10 mouse cellular contexts compared by ENCODE assay signal in the genomic region with DNA sequence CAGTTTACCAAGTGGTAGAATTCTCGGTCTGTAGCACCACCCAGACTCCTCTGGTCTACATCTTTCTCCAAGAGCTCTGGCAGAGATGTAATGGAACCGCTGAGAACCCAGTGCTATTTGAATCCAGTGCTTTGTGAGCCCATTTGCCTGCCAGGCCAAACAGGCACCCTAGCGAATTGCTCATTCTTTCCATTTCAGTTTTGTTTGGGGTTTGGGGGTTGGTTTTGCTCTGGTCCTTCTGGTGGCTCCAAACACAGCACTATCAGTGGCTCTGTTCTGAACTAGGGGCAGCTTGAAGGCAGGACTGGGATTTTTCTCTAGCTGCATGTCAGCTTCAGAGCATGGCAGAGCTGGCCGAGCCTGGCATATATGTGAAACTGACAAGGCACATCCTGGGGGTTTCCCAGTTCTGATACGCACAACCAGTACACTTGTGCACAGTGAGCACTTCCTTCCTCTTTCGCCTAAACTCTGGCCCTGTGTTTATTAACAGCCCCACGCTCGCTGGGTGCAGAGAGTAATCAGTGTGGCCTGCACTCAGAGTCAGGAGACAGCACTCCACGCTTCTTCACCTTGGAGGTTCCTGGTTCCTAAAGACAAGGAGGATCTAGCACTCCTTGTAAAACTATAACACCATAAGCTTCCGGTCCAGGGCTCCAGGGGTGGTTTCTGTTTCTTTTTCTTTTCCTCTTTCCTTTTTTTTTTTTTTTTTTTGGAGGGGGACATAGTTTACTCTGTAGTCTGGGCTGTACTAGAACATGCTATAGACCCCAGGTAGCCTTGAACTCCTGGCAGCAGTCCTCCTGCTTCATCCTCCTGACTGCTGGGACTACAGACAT. TPM values are rescaled to one million over a fixed set of nuclear protein-coding genes. Genes with fewer than 3 reads are reported as not detected.
A peak's percentile ranks its signal among the peaks of the same experiment; 100 is the strongest.
DNase-seq lines count a peak whose midpoint lies in the region; ATAC-seq lines count a peak whose summit lies in the region.
"Had no signal": no experiment of that assay in that cellular context is flagged by ENCODE, and none has a peak within 500 bp of the region (broad histone marks: within the 10 kb centered on the region; RNA-seq: fewer than 3 reads in every experiment).

No protein-coding gene starts in this region.

- 69% methylated on average over 10 of the region's 10 CpGs for WGBS in heart, embryonic 10.5 days
- WGBS in forebrain, embryonic 10.5 days: 85% methylated on average over 10 of the region's 10 CpGs
- WGBS in forebrain, embryonic 13.5 days: 86% methylated on average over 10 of the region's 10 CpGs

- peaks cover 12% of the 10 kb centered on the region for H3K4me1 ChIP-seq in heart, embryonic 10.5 days
- H3K4me1 ChIP-seq in brown adipose tissue, adult 24 weeks (ENCODE audit: control insufficient read depth, insufficient read depth, insufficient read length, low read length): peaks cover 4% of the 10 kb centered on the region; the same call in 1 of the 2 replicates
- peaks cover 8% of the 10 kb centered on the region for H3K4me1 ChIP-seq in forebrain, embryonic 10.5 days
- no peaks in the 10 kb centered on the region for H3K4me1 ChIP-seq in forebrain, embryonic 13.5 days

- 0 out of 2 replicates have a peak overlapping the region, but pooled peaks have one; percentile 4 for H3K27ac ChIP-seq in heart, embryonic 10.5 days
- peak overlapping the region; percentile 74 for H3K27ac ChIP-seq in brown adipose tissue, adult 24 weeks (replicated peaks; ENCODE audit: low read depth, low read length)
- H3K27ac ChIP-seq in forebrain, embryonic 10.5 days: no peak overlapping the region
- H3K27ac ChIP-seq in forebrain, embryonic 13.5 days: no peak overlapping the region

- ATAC-seq in forebrain, embryonic 13.5 days: no peak

- H3K27me3 ChIP-seq in heart, embryonic 10.5 days (ENCODE audit: insufficient read depth, poor library complexity, severe bottlenecking): no peaks in the 10 kb centered on the region
- H3K27me3 ChIP-seq in forebrain, embryonic 10.5 days (ENCODE audit: poor library complexity, severe bottlenecking): 0 out of 2 replicates have a peak, but pooled peaks cover 6% of the 10 kb centered on the region
- H3K27me3 ChIP-seq in forebrain, embryonic 13.5 days: no peaks in the 10 kb centered on the region

- DNase-seq in heart, embryonic 10.5 days (ENCODE audit: low spot score): no peak
- DNase-seq in heart, postnatal 14 days: no peak
- peak; percentile 59 to 64 for DNase-seq in lung, adult 18-20 months
- DNase-seq in spleen, adult 18-20 months: peak; percentile 68 to 73
- no peak for DNase-seq in urinary bladder, adult 2 months (ENCODE audit: low spot score)
- no peak for DNase-seq in forebrain, embryonic 10.5 days (ENCODE audit: extremely low spot score, low spot score)
- DNase-seq: cerebellum, adult 18-20 months had no signal

- no peaks in the 10 kb centered on the region for H3K36me3 ChIP-seq in heart, embryonic 10.5 days
- no peaks in the 10 kb centered on the region for H3K36me3 ChIP-seq in forebrain, embryonic 10.5 days (replicated peaks)
- no peaks in the 10 kb centered on the region for H3K36me3 ChIP-seq in forebrain, embryonic 13.5 days (ENCODE audit: poor library complexity, severe bottlenecking)

- H3K4me2 ChIP-seq in forebrain, embryonic 13.5 days: no peak overlapping the region

- no peak overlapping the region for H3K9ac ChIP-seq in forebrain, embryonic 13.5 days

- no peak overlapping the region for H3K4me3 ChIP-seq in heart, embryonic 10.5 days
- H3K4me3 ChIP-seq in brown adipose tissue, adult 24 weeks (ENCODE audit: insufficient read depth, low read depth, low read length): no peak overlapping the region
- H3K4me3 ChIP-seq in forebrain, embryonic 10.5 days: no peak overlapping the region
- H3K4me3 ChIP-seq in forebrain, embryonic 13.5 days: no peak overlapping the region

- intact Hi-C loops in heart, postnatal 14 days (cut with DNase I): no loop called here

- H3K9me3 ChIP-seq in heart, embryonic 10.5 days: no peaks in the 10 kb centered on the region
- H3K9me3 ChIP-seq in forebrain, embryonic 10.5 days: no peaks in the 10 kb centered on the region
- H3K9me3 ChIP-seq in forebrain, embryonic 13.5 days (replicated peaks): no peaks in the 10 kb centered on the region

RNA-seq across cellular contexts. Expression of a gene that starts 9.9 kb away (rescaled TPM):
- 36.1 and 40.5 TPM in 2 replicates for polyA plus RNA-seq in heart, embryonic 10.5 days (2016; fragmentation: Nextera tagmentation; extraction: Ambion mirVana)
- 10 to 100 TPM; 41.2 to 42.9 TPM for total RNA-seq in heart, postnatal 14 days (2021)
- polyA plus RNA-seq in brown adipose tissue, adult 24 weeks (2012; ENCODE audit: insufficient read depth, insufficient read length, missing spikeins): 29.8 and 38.4 TPM in 2 replicates
- polyA plus RNA-seq in urinary bladder, adult 2 months (2012; rRNA removed): 89.8 and 104 TPM in 2 replicates
- 31.6 and 33.1 TPM in 2 replicates for polyA plus RNA-seq in forebrain, embryonic 10.5 days (2016; fragmentation: Nextera tagmentation; extraction: Ambion mirVana)
- polyA plus RNA-seq in forebrain, embryonic 13.5 days (2015; fragmentation: Nextera tagmentation; extraction: Ambion mirVana): 45.5 and 58.2 TPM in 2 replicates

RNA-seq across cellular contexts. Expression of a gene that starts 11.2 kb away (rescaled TPM):
- 7.3 and 8.5 TPM in 2 replicates for polyA plus RNA-seq in heart, embryonic 10.5 days (2016; fragmentation: Nextera tagmentation; extraction: Ambion mirVana)
- total RNA-seq in heart, postnatal 14 days (2021): 1 to 10 TPM; 5.8 to 8.8 TPM
- polyA plus RNA-seq in brown adipose tissue, adult 24 weeks (2012; ENCODE audit: insufficient read depth, insufficient read length, missing spikeins): 0.67 TPM in 1 of 2 replicates, not detected in the other
- polyA plus RNA-seq in urinary bladder, adult 2 months (2012; rRNA removed): 5.0 and 8.3 TPM in 2 replicates
- polyA plus RNA-seq in forebrain, embryonic 10.5 days (2016; fragmentation: Nextera tagmentation; extraction: Ambion mirVana): 5.5 and 5.7 TPM in 2 replicates
- polyA plus RNA-seq in forebrain, embryonic 13.5 days (2015; fragmentation: Nextera tagmentation; extraction: Ambion mirVana): 18.1 and 20.6 TPM in 2 replicates

RNA-seq across cellular contexts. Expression of a gene that starts 42.0 kb away (rescaled TPM):
- 0.30 TPM in 1 of 2 replicates, not detected in the other for polyA plus RNA-seq in heart, embryonic 10.5 days (2016; fragmentation: Nextera tagmentation; extraction: Ambion mirVana)
- not detected for total RNA-seq in heart, postnatal 14 days (2021)
- polyA plus RNA-seq in brown adipose tissue, adult 24 weeks (2012; ENCODE audit: insufficient read depth, insufficient read length, missing spikeins): not detected in 2 replicates
- polyA plus RNA-seq in urinary bladder, adult 2 months (2012; rRNA removed): 0.06 and 0.12 TPM in 2 replicates
- polyA plus RNA-seq in forebrain, embryonic 10.5 days (2016; fragmentation: Nextera tagmentation; extraction: Ambion mirVana): 0.16 and 0.24 TPM in 2 replicates
- 0.09 TPM in 1 of 2 replicates, not detected in the other for polyA plus RNA-seq in forebrain, embryonic 13.5 days (2015; fragmentation: Nextera tagmentation; extraction: Ambion mirVana)
- total RNA-seq: midbrain, postnatal 0 days had no signal

Comparison
In these comparisons a context has a peak if more than half of its experiments do, and no peak if none do; other contexts are left out.
1. DNase-seq: peak in lung, adult 18-20 months (2 of 2) and spleen, adult 18-20 months (2 of 2); none in heart, embryonic 10.5 days (single experiment), heart, postnatal 14 days (0 of 2), urinary bladder, adult 2 months (single experiment) and forebrain, embryonic 10.5 days (single experiment).
2. H3K27ac ChIP-seq: peak in heart, embryonic 10.5 days (single experiment) and brown adipose tissue, adult 24 weeks (single experiment); none in forebrain, embryonic 10.5 days (single experiment) and forebrain, embryonic 13.5 days (single experiment).